Mouse (Mus musculus) ES-Bruce4 (cell line): Measurements from ENCODE around the gene Klhl12. TPM values are rescaled to one million over a fixed set of nuclear protein-coding genes. Genes with fewer than 3 reads are reported as not detected.
A peak's percentile ranks its signal among the peaks of the same experiment; 100 is the strongest.

Experiments
- H3K27ac ChIP-seq: 2 replicates; pipeline ENCODE4 v1.5.1; 2012; ENCODE audit warnings: low read length, inconsistent platforms; ENCODE audit not compliant: insufficient read depth
- H3K27me3 ChIP-seq: 2 replicates; pipeline ENCODE4 v1.6.1; 2012; ENCODE audit warnings: mild to moderate bottlenecking, low read length, inconsistent platforms; ENCODE audit not compliant: control insufficient read depth, poor library complexity, insufficient read depth, severe bottlenecking
- H3K36me3 ChIP-seq: 2 replicates; pipeline ENCODE4 v1.6.1; 2012; ENCODE audit warnings: inconsistent platforms, mild to moderate bottlenecking, low read length, moderate library complexity; ENCODE audit not compliant: control insufficient read depth, poor library complexity, insufficient read depth, severe bottlenecking
- H3K4me1 ChIP-seq: one replicate; pipeline ENCODE4 v1.8.1; 2011; ENCODE audit warnings: low read length; ENCODE audit not compliant: control insufficient read depth, insufficient read depth
- H3K4me3 ChIP-seq: 2 replicates; pipeline ENCODE4 v1.5.1; 2011; ENCODE audit warnings: low read depth, mild to moderate bottlenecking, low read length
- H3K9ac ChIP-seq: 2 replicates; pipeline ENCODE4 v1.6.1; 2012; ENCODE audit warnings: low read depth, mild to moderate bottlenecking, inconsistent platforms; ENCODE audit not compliant: poor library complexity, severe bottlenecking
- H3K9me3 ChIP-seq: replicated peaks from 2 replicates; pipeline ENCODE4 v1.6.1; 2012; ENCODE audit warnings: mild to moderate bottlenecking, low read length, inconsistent platforms; ENCODE audit not compliant: control insufficient read depth, poor library complexity, insufficient read depth, severe bottlenecking
- CTCF ChIP-seq: IDR thresholded peaks from one replicate; pipeline ENCODE4 v1.8.1; 2011; ENCODE audit warnings: low read depth, low read length
- EP300 ChIP-seq: IDR thresholded peaks from 2 replicates; pipeline ENCODE4 v1.6.1; 2011; ENCODE audit warnings: low read depth, low read length; ENCODE audit not compliant: insufficient read depth
- POLR2A ChIP-seq: IDR thresholded peaks from one replicate; pipeline ENCODE4 v1.8.1; 2011; ENCODE audit warnings: low read length; ENCODE audit not compliant: insufficient read depth
- polyA plus RNA-seq: library from polyadenylated mRNA; stranded (reverse); fragments of >200 nt; gene quantifications from 2 replicates; pipeline ENCODE4 v1.2.4, GENCODE M21; 2011; ENCODE audit warnings: low read depth; ENCODE audit not compliant: missing spikeins, insufficient read depth, insufficient read length

Klhl12 gene
- polyA plus RNA-seq, 1 experiment, result 46.5 TPM

DNA sequence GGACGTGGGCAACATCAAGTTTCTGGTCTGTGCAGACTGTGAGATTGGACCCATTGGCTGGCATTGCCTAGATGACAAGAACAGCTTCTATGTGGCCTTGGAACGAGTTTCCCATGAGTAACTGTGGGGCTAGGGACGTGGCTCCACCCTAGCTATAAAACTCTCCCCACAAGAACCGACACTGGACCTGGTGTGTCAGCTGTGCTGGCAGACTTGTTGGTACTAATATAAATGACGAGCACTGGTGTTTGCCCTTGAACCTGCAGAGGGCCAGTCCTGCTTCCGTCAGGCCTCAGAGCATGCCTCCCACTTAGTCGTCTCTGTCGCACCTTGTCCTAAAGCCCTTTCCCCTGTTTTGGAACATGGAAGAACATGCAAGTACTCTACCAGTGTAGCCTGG is 50.9 kb downstream of the Klhl12 start:
- Histone ChIP-seq H3K4me1 (peaks cover 2% of the 10 kb centered on the region), H3K27ac (no peak overlapping the region), H3K9me3 (no peaks in the 10 kb centered on the region), H3K27me3 (no peaks in the 10 kb centered on the region), H3K36me3 (peaks cover 8% of the 10 kb centered on the region), H3K4me3 (no peak overlapping the region), H3K9ac (no peak overlapping the region)
- TF ChIP-seq POLR2A (no peak), CTCF (no peak), EP300 (no peak)

DNA sequence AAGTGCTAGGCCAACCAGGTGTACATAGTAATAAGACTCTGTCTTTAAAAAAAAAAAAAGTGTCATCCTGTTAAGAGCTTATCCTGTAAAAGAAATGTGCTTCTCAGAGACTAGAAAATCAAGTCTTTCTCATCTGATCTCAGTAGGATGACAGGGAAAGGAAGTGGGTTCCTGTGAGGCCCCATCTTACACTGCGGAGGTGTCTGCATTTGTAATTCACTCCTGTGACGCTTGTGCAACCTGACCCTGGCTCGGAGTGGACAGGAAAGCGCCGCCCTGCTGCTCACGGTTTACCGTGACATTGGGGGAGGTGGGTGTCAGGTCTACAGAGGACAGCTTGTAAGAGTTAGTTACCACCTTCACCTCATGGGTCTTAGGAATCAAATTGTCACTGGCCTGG is 54.7 kb downstream of the Klhl12 start:
- Histone ChIP-seq H3K36me3 (peaks cover 8% of the 10 kb centered on the region), H3K4me1 (peaks cover 2% of the 10 kb centered on the region), H3K4me3 (no peak overlapping the region), H3K27ac (no peak overlapping the region), H3K27me3 (no peaks in the 10 kb centered on the region), H3K9ac (no peak overlapping the region), H3K9me3 (no peaks in the 10 kb centered on the region)
- TF ChIP-seq POLR2A (no peak), CTCF (no peak), EP300 (no peak)

DNA sequence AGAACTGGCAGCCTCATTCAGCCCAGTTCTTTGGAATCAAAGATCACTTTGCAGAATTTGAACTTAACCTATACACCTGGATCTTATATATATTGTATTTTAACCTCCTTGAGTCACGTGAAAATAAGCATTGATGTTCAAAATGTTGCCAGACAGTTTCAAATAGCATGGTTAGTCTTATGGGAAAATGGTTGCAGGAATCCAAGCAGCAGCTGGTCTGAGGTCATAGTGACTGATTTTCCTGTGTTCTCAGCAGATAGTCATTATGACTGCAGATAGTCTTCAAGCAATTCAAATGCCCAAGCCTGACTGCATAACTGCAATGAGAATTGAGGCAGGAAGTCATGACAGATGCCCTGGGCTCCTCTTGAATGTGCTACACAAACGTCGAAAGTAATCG is 56.9 kb downstream of the Klhl12 start:
- no peak overlapping the region for H3K27ac ChIP-seq
- H3K9ac ChIP-seq, result no peak overlapping the region
- no peaks in the 10 kb centered on the region for H3K9me3 ChIP-seq
- no peak overlapping the region for H3K4me3 ChIP-seq
- peaks cover 2% of the 10 kb centered on the region for H3K4me1 ChIP-seq
- peaks cover 2% of the 10 kb centered on the region; the same call in 1 of the 2 replicates for H3K36me3 ChIP-seq
- TF ChIP-seq POLR2A (no peak), EP300 (no peak), CTCF (no peak)
- no peaks in the 10 kb centered on the region for H3K27me3 ChIP-seq

DNA sequence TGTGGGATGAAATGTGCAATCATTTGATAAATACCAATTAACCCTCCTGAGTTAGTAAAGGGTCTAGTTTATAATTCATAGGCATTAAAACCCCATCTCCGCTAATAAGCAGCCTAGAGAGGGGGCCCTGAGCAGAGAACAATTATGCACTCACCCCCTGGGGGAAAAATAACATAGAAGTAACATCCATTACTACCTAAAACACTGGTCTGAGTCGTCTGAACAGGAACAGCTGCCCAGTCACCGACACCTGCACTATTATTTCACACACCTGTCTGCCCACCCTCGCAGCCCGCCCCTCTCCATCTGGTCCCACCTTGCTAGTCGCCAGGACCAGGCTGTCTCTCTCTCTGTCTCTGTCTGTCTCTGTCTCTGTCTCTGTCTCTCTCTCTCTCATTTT is 57.3 kb downstream of the Klhl12 start:
- Histone ChIP-seq H3K9ac (no peak overlapping the region), H3K4me3 (no peak overlapping the region), H3K4me1 (peaks cover 2% of the 10 kb centered on the region), H3K36me3 (peaks cover 1% of the 10 kb centered on the region; the same call in 1 of the 2 replicates), H3K27me3 (no peaks in the 10 kb centered on the region), H3K9me3 (no peaks in the 10 kb centered on the region), H3K27ac (no peak overlapping the region)
- TF ChIP-seq EP300, result no peak
- TF ChIP-seq CTCF, result no peak
- no peak for TF ChIP-seq POLR2A

DNA sequence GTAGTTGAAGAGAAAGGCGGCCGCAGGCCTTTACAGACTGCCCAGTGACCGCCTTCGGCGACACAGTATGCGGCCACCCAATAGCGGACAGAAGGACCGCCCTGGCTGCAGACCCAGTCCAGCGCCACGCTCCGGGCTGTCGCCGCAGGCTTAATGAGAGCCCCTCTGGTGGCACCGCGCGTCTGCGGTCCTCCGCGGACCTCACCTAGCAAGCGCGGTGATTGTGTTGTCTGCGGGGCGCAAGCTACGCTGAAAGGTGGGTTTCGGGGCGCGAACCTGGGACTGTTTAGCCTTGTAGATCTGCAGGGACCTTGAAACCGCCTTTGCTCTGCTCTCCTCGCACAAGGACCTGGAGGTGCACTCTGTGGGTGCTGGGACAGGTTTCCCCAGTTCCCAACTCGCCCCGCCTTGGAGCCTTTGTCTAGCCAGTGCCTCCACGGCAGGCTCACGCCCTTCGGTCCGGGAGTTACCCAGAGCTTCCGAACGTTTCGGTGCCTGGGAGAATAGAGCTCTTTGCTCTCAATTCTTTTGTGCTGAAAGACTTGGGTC is 58.1 kb downstream of the Klhl12 start:
- no peaks in the 10 kb centered on the region for H3K27me3 ChIP-seq
- peaks cover 2% of the 10 kb centered on the region for H3K4me1 ChIP-seq
- H3K9ac ChIP-seq, result 0 out of 2 replicates have a peak overlapping the region, but pooled peaks have one; percentile 13
- H3K36me3 ChIP-seq, result no peaks in the 10 kb centered on the region
- TF ChIP-seq POLR2A, result no peak
- TF ChIP-seq EP300, result no peak
- no peak for TF ChIP-seq CTCF
- no peaks in the 10 kb centered on the region for H3K9me3 ChIP-seq
- no peak overlapping the region for H3K27ac ChIP-seq
- H3K4me3 ChIP-seq, result peak overlapping the region; percentile 39

DNA sequence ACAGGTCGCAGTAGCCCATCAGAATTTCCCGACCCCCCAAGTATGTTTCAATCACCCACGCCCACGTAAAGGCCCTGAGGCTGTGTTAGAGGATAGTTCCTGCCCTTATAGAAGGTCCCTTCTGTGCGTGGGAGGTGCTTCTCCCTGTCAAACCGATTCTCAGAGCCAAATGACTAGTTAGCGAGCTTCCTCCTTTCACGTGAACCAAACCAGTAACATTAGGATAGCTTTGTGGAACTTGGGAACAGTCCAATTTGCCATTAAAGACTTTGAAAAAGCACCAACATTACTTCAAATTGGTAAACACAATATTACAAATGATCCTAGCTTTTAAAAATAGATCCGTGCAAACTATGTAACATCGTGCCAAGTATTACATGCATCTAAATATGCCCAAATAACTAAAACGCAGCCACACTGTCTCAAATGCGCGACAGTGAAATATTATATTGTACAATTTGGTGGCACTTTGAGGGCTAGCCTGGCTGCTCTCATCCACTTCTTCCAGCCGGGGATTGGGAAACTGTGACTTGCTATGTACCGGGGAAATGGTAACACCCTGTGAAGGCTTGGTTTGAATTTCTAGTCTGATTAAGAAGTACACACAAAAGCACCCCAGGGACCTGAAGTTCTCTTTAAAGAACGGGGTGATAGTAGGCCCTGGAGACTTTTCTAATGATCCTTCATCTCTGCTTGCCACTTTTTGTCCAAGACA is 58.7 kb downstream of the Klhl12 start:
- Histone ChIP-seq H3K9me3 (no peaks in the 10 kb centered on the region), H3K4me1 (peaks cover 2% of the 10 kb centered on the region), H3K27me3 (no peaks in the 10 kb centered on the region), H3K27ac (no peak overlapping the region), H3K9ac (no peak overlapping the region), H3K36me3 (no peaks in the 10 kb centered on the region), H3K4me3 (no peak overlapping the region; the same call in 1 of the 2 replicates)
- TF ChIP-seq CTCF (no peak), EP300 (no peak), POLR2A (no peak)
